In the genomic region with DNA sequence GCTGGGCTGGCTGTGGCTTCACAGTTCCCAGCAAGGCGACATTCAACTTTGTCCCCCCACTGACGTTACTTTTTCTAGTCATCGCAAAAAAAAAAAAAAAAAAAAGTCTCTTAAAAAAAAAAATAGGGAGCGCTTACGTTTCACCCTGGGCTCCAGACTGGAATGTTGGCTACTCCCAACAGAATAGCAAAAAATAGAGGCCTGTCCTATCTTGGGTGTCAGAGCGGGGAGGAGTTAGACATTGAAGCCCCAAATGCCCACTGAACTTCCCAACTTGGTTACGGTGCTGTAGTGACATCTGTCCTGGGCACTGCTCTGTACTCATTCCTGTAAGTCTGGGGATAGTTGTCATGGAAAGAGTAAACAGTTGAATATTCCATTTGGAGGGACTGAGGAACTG, we compare ENCODE assay signal across 7 mouse cellular contexts. TPM values are rescaled to one million over a fixed set of nuclear protein-coding genes. Genes with fewer than 3 reads are reported as not detected.
DNase-seq lines count a peak whose midpoint lies in the region; ATAC-seq and TF ChIP-seq lines count a peak whose summit lies in the region.

No protein-coding gene starts in this region.

- H3K27ac ChIP-seq in midbrain, embryonic 10.5 days (replicated peaks) = peak overlapping the region; percentile 92

- peaks cover 6% of the 10 kb centered on the region; the same call in 1 of the 2 replicates for H3K27me3 ChIP-seq in G1E (ENCODE audit: insufficient read depth, low read length)
- H3K27me3 ChIP-seq in midbrain, embryonic 10.5 days (ENCODE audit: low read depth, poor library complexity, severe bottlenecking) = peaks cover 15% of the 10 kb centered on the region

- peaks cover 33% of the 10 kb centered on the region for H3K4me1 ChIP-seq in G1E (ENCODE audit: insufficient read depth, low read depth, low read length)
- peaks cover 36% of the 10 kb centered on the region for H3K4me1 ChIP-seq in midbrain, embryonic 10.5 days

- DNase-seq in G1E (ENCODE audit: low spot score) = peak; percentile 23
- DNase-seq in adrenal gland, postnatal 10 days = peak; percentile 31
- peak; percentile 22 for DNase-seq in kidney, postnatal 14 days
- DNase-seq in midbrain, embryonic 10.5 days (ENCODE audit: low spot score) = no peak
- no peak for DNase-seq in frontal cortex, postnatal 36 days (ENCODE audit: low spot score in 2 of 2)
- DNase-seq in testis, postnatal 10 days (ENCODE audit: low spot score) = no peak

- TF ChIP-seq CTCF in G1E (IDR thresholded peaks at IDR 0.05; ENCODE audit: low read depth, low read length) = no peak

- H3K9me3 ChIP-seq in G1E (replicated peaks) = no peaks in the 10 kb centered on the region
- no peaks in the 10 kb centered on the region for H3K9me3 ChIP-seq in midbrain, embryonic 10.5 days (replicated peaks)

- peaks cover 22% of the 10 kb centered on the region for H3K36me3 ChIP-seq in G1E (replicated peaks)
- H3K36me3 ChIP-seq in midbrain, embryonic 10.5 days = no peaks in the 10 kb centered on the region

- H3K4me3 ChIP-seq in G1E (ENCODE audit: low read depth, low read length) = peak overlapping the region; percentile 97
- H3K4me3 ChIP-seq in midbrain, embryonic 10.5 days = peak overlapping the region; percentile 72

- no peak for ATAC-seq in G1E (ENCODE audit: extremely low read depth, insufficient number of reproducible peaks, low FRiP score, poor library complexity, severe bottlenecking)
- peak; percentile 33 for ATAC-seq in granulocyte monocyte progenitor cell, adult 5-6 weeks (replicated peaks; ENCODE audit: poor library complexity, severe bottlenecking)

- WGBS in midbrain, embryonic 10.5 days = 1% methylated on average over 7 of the region's 7 CpGs

RNA-seq across cellular contexts. Expression of a gene that starts 0.8 kb away (rescaled TPM):
- 36.9 and 41.7 TPM in 2 replicates for total RNA-seq in G1E (2014; fragmentation: Nextera tagmentation)
- 49.1 and 54.6 TPM in 2 replicates for total RNA-seq in G1E (2017)
- polyA plus RNA-seq in G1E (2012) = 2.8 and 3.9 TPM in 2 replicates
- 10 to 100 TPM; 42.4 to 50.9 TPM for total RNA-seq in adrenal gland, postnatal 10 days (2021)
- total RNA-seq in granulocyte monocyte progenitor cell, adult 5-6 weeks (2014; fragmentation: Nextera tagmentation) = 58.0 and 62.4 TPM in 2 replicates
- total RNA-seq in granulocyte monocyte progenitor cell, adult 5-6 weeks (2017) = 128 and 142 TPM in 2 replicates
- 28.2 and 33.2 TPM in 2 replicates for polyA plus RNA-seq in midbrain, embryonic 10.5 days (2016; fragmentation: Nextera tagmentation; extraction: Ambion mirVana)

RNA-seq across cellular contexts. Expression of a gene that starts 13.3 kb away (rescaled TPM):
- 22.5 and 30.9 TPM in 2 replicates for total RNA-seq in G1E (2014; fragmentation: Nextera tagmentation)
- 5.5 and 6.9 TPM in 2 replicates for total RNA-seq in G1E (2017)
- 2.1 and 3.1 TPM in 2 replicates for polyA plus RNA-seq in G1E (2012)
- 10 to 100 TPM; 12.3 to 15.7 TPM for total RNA-seq in adrenal gland, postnatal 10 days (2021)
- total RNA-seq in granulocyte monocyte progenitor cell, adult 5-6 weeks (2014; fragmentation: Nextera tagmentation) = 0.53 TPM in 1 of 2 replicates, not detected in the other
- total RNA-seq in granulocyte monocyte progenitor cell, adult 5-6 weeks (2017) = 1.7 TPM in 1 of 2 replicates, not detected in the other
- 17.1 and 19.4 TPM in 2 replicates for polyA plus RNA-seq in midbrain, embryonic 10.5 days (2016; fragmentation: Nextera tagmentation; extraction: Ambion mirVana)

Comparison
In these comparisons a context has a peak if more than half of its experiments do, and no peak if none do; other contexts are left out.
1. DNase-seq: peak in G1E (single experiment), adrenal gland, postnatal 10 days (single experiment) and kidney, postnatal 14 days (single experiment); none in midbrain, embryonic 10.5 days (single experiment), frontal cortex, postnatal 36 days (0 of 2) and testis, postnatal 10 days (single experiment).